Mouse (Mus musculus): Measurements from ENCODE around the gene Tbx10.

DNA sequence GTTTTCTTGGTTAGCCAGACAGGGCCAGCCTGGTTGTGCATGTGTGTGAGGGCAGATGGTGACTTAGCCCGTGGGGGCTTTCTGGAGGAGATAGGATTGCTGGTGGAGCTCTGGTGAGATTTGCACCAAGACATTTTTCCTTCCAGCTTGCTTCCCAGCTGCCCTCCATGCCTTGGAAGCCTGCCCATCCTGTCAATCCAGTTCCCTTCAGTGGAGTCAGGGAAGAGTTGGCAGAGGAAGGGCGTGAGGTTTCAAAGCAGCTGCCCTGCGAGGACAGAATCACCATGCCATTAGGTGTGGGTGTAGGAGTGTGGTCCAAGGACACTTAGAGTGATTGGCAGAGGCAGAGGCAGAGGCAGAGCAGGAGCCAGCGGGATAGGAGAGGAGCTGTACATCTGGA lies 34.1 kb upstream of the Tbx10 start, which contains the start of gene Aldh3b3:
- TF ChIP-seq POLR2A (IDR thresholded peaks at IDR 0.05; ENCODE audit: borderline replicate concordance, insufficient read depth, low read length) (no peak), CTCF (IDR thresholded peaks at IDR 0.05; ENCODE audit: borderline replicate concordance, insufficient read depth, low read depth, low read length) (no peak)
